Mouse (Mus musculus) liver, embryonic 14.5 days (tissue): ENCODE measurements at regions not wholly inside any gene's neighbourhood (a gene's known extent, or its start where the extent isn't known, plus 50 kb on each side); places are given as distances from the start of the nearest gene placed in this dataset.

Experiments used
- CTCF ChIP-seq: IDR thresholded peaks from 2 replicates; pipeline ENCODE4 v1.5.1; 2016; ENCODE audit warnings: antibody characterized with exemption, low read depth, control low read depth
- EP300 ChIP-seq: IDR thresholded peaks from 2 replicates; pipeline ENCODE4 v1.6.1; 2016; ENCODE audit warnings: antibody characterized with exemption, low read depth

DNA sequence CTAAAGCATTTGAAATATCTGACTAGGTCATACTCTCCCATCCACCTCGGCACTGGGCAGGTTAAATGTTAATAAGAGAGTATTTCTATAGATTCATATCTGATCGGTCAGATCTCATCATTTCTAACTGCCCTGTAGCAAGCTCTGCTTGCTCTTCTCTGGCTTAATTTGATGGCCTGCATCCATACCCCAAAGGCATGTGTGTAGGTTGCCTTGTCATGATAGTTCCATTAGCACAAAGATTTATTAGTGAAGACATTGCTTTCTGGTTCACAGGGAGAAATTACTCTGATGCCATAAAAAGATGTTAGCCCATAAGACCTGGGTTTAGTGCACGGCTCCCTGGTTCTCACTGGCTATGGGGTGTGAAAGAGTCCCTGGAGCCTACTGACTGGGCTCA, 232.3 kb downstream of the Lpin1 start:
- TF ChIP-seq EP300 (no peak), CTCF (no peak)
